Mouse (Mus musculus): Measurements from ENCODE around the gene Cdca3.
A peak's percentile ranks its signal among the peaks of the same experiment; 100 is the strongest.
"Not testable (repeated sequence)": the region's sequence is repeated elsewhere in the genome, so short reads cannot be mapped to it uniquely, and the experiment has no call there.

Cdca3 gene

DNA sequence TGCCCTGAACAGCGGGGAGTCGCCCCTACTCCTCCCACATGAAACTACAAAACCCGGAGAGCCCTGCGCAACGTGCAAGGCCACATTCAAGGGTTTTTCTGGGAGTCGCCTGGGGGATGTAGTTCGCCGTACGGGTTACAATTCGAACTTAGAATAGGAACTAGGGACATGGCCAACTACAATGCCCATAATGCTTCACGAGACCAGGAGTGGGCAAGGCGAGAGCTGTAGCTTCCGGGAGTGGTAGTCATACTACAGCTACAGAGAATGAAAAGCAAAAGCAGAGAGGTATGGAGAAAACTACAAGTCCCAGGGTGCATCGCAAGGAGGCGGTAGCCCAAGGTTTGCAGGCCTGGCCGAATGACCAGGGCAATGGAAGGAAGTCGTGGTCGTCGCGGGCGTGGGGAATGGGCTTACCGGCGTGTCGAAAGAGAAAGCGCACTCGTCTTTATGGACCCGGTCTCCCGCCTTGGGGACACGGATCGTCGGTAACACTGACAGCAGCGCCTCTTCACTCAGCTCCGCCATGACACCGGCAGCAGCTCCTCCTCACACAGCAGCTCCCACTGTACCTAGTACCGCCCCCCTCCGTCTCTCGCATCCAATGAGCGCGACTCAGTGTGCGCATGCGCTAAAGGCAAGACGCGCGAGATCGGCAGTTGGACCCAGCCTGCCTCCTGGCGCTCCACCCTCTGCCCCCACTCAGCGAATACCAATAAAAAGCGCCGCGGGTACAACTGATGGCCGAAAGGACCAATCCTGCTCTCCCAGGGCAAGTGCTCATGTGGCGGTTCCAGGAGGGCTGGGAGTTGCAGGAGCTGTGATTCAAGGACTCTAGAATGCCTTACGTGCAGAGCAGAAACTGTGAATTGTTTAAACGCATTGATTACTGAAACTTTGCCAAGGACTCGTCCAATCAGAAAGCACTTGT lies at the start of gene Cdca3, which contains the start of gene Usp5:
Gene Cdca3 (plus strand): TSS at position 680 of the 931 bp plus-strand sequence.
Gene Usp5 (minus strand): TSS at position 617 of the 931 bp plus-strand sequence.
- DNase-seq: peak; percentile 99

DNA sequence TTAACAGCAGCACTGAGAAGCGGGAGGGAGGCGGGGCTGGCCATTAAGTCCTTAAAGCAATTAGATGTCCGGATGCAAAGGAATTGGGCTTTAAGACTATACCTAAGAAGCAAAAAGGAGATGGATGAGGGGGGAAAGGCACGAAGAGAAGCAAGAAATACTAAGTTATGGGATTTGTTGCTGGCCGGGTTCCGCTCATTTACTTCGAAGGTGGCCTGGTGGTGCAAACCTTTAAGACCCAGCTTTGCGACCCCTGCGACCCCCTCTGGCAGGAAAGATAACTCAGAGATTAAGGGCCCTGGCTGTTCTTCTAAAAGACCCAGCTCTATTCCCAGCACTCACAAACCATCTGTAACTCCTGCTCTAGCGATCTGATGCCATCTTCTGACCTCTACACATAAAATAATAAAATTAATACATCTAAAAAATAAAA lies 49.3 kb upstream of the Cdca3 start:
- DNase-seq: peak; percentile 60

DNA sequence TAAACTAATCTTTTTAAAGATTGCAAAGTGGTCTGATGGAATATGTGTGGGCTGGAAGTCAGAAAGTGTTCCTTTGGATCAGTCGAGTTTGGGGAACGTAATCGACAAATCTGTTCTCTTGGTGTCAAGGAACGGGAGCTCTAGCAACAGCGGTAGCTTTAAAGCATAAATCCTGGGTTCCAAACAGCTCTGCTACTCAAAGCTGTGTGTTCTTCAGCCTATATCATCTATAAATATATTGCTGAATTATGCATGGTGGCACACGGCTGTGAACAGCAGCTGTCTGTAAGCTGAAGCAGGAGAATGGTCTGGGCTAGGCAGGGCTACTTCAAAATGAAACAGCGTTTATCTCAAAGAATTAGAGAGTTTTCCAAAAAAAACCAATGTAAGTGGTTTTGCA lies 48.4 kb upstream of the Cdca3 start:
- no peak for DNase-seq

DNA sequence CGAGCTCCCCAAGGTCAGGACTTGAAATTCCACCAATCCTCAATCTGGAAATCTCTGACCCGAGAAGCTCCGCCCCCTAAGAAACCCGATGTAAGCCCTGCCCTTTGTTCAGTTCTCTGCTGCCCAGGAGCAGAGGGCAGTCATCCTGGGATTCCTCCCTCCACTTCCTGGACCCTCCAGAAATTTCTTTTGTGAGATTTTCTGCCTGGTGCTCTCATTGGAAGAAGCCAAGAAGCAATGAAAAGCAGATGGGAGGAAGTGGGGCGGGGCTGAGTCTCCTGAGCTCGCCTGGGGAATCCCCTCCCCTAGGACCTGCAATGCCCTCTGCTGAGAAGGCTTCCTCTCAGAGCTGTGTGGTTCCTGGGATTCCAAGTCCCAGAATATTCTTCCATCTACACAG lies 46.9 kb upstream of the Cdca3 start:
- peak; percentile 68 for DNase-seq

DNA sequence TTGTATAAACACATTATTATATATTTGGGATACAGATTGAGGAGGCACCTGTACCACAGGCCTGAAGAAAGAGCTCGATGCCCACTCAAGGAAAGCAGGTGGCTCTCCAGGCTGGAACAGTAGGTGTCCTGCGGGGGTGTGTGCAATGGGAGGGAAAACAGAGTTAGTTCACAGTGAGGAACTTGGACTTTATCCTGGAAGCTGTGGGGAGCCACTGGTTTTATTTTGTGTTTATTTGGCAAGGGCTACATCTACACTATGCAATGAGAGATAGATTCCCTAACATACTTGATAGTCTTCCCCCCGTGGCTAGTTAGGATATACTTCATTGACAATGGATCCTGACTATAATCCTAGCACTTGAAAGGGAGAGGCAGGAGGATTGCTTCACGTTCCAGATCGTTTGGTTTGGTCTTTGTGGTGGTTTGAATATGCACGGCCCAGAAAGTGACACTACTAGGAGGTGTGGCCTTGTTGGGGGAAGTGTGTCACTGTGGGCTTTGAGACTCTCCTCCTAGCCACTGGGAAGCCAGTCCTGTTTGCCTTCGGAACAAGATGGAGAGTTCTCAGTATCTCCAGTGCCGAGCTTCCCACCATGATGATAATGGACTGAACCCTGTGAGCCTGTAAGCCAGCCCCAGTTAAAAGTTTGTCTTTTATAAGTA lies 42.5 kb upstream of the Cdca3 start:
- DNase-seq: no peak

DNA sequence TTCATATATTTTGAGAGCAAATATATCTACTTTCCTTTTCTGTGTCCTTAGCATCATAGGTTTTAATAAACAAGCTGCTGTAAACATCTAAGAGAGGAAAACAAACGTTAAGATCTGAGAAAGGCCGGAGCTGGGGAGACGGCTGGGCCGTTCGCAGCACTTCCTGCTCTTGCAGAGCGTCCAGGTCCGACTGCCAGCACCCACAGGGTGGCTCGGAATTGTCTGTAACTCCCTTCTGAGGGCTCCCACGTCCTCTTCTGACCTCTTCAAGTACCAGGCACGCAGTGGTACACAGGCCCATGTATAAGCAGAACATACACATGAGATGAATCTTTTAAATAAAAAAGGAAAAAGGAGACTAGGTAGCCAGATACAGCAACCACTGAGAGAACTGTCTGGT lies 41.6 kb upstream of the Cdca3 start:
- DNase-seq: no peak

DNA sequence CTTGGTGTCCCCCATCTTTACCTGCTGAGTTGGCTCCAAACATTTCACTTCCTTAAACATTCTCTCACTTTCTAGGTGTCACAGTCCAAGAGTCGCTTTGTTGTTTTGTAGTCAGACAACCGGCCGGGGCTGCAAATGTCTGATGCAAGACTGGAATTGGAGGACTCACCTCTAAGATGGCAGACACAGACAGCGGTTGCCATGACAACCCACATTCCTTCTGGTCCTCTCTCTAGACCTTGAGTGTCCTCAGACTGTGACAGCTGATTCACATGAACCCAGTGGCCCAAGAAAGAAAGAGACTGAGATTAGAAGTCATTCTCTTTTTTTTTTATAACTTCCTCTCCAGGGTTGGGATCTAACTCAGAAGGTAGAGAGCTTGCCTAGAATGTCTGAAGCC lies 39.8 kb upstream of the Cdca3 start:
- no peak for DNase-seq

DNA sequence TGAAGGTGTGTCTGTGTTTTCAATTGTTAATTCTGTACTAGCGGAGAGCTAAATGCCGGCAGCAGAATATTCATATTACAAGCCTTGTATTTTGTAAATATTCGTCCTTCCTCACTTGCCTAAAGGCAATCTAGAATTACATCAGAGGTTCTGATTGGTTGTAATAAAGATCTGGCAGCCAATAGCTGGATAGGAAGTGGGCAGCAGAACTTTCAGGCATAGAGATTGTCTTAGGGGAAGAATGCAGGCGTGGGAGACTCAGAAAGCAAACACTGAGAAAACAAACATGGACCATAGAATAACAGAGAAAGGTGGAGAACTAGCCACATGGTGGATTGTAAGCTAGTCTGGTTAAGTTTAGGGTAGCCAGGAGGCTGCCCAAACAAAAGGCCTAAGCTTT lies 39.2 kb upstream of the Cdca3 start:
- DNase-seq: no peak

DNA sequence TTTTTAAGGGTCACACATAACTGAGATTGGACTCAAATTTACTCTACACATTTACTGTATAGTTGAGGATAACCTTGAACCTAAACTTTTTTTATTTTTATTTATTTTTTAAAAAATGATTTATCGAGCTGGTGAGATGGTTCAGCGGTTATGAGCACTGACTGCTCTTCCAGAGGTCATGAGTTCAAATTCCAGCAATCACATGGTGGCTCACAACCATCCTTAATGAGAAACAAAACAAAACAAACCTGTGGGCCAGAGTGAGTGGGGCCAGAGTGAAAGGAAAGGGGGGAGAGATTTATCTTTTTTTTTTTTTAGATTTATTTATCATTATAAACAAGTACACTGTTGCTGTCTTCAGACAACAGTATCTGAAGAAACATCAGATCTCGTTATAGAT lies 37.4 kb upstream of the Cdca3 start:
- no peak for DNase-seq

DNA sequence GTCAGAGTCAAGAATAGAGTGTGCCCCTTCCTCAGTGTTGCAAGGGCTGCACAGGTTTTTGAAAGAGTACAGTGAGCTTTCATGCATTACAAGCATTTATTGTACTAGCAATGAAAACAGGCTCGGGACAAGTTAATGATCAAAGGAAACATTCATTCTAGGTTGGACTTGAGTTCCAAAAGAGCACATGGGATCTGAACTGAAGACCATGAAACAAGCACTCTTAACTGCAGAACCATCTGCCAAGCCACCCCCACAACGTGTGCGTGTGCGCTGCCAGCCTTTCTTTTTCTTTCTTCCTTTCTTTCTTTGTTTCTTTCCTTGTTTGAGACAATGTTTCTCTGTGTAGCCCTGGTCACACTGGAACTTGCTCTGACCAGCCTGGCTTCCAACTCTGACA lies 33.6 kb upstream of the Cdca3 start:
- DNase-seq: peak; percentile 24

DNA sequence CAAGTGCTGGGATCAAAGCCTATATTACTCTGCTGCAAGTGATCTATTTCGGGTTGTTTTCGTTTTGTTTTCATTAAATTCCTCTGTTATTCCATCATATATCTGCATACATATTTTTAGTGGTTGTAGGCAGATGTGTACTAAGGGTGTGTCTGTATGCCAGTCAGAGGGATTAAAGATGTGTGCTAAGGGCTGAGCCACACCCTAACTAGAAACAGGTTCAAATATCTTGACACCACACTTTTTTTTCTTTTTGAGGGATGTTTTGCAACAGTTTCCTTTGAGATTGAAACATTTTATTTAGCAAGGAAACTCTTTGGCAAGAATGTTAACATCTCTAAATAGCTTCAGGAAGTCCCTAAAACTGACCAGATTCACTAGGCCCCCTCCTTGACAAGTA lies 33.1 kb upstream of the Cdca3 start:
- DNase-seq: no peak

DNA sequence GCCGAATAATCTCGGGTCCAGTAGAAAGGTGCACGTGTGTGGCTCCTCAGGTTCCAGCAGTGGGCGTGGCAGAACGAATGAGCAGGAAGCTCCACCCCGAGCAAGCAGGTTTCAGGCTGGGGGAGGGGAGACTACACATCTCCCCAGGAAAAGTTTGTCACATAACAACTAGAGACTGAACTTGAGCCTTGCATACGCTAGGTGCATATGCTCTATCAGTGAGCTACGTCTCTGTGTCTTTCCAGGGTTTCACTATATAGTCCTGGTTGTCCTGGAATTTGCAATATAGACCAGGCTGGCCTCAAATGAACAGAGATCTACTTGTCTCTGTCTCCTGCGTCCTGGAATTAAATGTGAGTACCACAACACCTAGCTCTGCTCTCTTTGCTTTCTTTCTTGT lies 26.9 kb upstream of the Cdca3 start:
- not testable (repeated sequence) for DNase-seq

DNA sequence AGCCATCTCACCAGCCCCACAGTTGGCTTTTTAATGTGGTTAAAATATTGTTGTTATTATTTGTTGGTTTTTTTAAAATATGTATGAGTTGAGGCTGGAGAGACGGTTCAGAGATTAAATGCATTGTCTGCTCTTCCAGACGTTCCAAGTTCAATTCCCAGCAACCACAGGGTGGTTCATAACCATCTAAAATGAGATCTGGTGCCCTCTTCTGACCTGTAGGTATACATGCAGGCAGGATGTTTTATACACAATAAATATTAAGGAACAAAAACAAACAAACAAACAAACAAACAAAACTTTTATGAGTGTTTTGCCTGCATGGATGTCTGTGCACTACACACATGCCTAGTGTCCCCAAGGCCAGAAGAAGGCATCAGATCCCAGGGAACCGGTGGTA lies 26.3 kb upstream of the Cdca3 start:
- DNase-seq: no peak

DNA sequence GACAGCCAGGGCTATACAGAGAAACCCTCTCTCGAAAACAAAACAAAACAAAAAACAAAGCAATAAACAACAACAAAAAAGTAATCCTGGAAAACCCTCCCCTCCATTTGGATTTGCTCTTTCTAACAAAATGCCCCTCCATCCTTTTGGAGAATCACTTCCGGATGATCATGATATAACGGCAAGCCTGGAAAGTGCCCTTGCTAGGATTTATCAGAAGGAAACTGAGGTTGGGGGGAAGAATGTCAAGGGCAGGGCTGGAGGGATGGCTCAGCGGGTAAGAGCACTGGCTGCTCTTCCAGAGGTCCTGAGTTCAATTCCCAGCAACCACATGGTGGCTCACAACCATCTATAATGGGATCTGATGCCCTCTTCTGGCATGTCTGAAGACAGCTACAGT lies 25.7 kb upstream of the Cdca3 start:
- DNase-seq: not testable (repeated sequence)

DNA sequence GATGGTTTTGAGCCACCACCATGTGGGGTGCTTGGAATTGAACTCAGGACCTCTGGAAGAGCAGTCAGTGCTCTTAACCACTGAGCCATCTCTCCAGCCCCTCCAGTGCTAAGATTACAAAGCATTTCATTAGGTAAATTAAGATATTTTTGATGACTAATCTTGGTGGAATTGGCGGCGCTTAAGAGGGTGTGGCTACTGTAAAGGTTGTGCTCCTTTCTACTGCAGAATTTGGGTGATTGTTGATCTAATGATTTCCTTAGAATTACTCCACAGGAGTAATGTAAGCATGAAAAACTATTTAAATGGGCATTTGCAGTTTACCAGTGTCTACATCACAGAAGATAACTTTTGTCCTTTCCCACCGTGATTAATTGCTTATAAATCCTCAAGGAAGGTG lies 25.0 kb upstream of the Cdca3 start:
- DNase-seq: no peak

DNA sequence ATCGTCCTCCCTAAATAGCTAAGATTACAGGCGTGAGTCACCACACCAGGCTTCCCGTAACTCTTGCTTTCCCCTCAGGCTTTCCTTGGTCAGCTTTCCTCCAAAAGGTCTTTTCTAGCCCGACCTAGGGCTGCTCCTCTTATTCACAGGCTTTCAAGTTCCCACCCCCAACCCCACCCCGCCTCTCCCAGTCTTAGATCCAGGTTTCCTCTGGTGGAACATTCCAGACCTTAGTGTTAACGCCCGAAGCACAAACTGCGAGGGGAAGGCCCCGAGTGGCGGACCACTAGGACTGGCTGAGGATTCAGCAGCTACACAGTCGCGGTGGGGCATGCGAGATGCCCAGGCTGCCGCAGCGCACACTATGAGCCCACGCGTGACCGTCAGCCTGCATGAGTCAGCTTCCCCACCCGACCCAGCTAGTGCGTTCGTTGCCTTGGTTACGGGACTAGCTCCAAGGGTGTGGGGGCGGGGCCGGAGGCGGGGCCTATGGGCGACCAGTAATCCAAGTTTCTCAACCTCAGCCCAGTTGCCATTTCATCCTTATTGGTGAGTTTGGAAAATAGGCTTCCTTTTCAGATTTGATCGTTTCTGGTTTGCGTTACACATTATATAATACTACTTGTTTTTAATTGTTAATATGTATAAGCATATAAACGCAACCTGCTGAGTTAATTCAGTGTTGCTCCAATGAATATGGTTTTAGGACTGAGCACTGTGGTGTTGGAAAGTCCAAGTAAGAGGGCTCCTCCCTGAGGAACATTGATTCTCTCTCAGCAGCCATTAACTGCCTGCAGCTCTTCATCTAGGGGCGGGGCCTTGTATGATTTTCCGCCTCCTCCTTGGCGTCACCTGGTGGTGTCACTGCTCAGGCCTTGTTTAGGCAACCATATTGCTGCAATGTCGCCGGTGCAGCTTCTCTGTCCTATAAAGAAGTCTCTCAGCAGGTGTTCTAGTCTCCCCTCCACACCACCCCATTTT lies 23.7 kb upstream of the Cdca3 start:
- DNase-seq: peak; percentile 98

DNA sequence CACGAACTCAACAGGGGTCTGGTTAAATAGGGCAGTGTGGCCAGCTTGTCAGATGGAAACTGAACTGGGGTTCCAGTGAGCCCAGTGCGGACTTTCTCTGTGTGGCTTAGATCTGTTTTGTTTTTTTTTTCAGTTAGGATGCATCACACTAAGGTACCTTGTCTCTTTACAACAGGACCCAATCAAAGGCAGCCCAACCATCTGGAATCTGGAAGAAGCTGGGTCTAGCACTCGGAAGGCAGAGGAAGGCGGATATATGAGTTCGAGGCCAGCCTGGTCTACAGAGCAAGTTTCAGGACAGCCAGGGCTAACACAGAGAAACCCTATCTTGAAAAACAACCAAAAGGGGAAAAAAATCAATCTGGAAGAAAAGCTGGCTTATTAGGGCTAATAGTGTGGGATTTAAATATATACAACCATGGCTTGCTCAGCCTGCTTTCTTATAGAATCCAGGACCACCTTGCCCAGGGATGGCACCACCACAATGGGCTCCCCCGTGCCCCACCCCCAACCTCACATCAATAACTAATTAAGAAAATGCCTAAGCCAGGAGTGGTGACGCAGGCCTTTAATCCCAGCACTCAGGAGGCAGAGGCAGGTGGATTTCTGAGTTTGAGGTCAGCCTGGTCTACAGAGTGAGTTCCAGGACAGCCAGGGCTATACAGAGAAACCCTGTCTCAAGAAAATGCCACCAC lies 22.8 kb upstream of the Cdca3 start:
- DNase-seq: no peak

DNA sequence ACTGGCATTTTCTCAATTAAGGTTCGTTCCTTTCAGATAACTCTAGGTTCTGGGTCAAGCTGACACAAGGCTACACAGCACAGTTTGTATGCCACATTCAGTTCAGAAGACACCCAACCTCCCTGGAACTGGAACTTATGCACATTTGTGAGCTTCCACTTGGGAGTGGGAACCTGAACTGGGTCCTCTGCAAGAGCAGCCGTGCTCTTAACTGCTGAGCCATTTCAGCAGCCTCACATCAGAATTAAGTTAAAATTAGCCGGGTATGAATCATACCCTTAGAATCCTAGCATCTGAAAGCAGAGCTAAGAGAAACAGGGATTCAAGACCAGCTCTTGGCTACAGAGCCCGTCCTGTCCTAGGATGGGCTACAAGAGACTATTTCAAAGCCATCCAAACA lies 22.0 kb upstream of the Cdca3 start:
- DNase-seq: no peak

DNA sequence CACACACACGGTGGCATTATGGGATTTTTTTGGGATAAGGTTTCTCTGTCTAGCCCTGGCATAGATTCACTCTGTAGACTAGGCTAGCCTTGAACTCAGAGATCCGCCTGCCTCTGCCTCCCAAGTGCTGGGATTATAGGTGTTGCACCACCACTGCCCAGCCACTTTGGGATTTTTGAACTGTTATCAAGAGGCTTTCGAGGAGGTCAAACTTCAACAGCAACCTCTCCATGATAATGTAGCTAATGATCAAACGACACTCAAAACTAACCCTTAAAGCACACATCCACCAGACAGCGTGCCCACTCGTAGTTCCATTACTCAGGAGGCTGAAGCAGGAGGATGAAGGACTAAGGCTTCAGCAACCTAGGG lies 21.4 kb upstream of the Cdca3 start:
- no peak for DNase-seq

DNA sequence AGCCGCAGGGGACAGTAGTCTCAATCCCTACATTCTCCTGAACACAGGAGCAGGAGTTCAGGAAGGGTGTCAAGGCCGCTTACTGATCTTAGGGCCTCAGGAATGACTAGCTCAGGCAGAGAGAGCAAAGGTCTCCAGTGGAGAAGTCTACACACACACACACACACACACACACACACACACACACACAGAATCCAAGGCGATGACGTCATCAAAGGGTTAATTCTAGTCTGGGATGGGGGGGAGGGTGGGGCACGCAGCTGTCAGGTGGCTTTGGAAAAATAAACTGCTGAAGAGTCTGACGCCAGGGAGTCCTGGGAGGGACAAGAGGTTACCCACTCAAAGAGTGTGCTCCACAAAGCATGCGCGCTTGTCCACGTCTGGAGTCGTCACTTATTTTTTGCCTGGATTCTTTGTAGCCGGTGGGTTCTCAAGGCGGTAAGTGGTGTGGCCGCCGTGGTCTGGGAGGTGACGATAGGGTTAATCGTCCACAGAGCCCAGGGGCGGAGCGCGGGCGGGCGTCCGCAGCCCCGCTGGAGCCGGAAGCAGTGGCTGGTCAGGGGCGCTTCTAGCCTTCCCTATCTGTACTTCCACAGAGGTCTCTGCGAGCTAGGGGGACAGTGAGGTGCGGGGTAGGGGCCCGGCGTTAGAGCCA lies 20.9 kb upstream of the Cdca3 start, which contains the start of gene Spsb2:
Gene Spsb2 (plus strand): TSS at position 304 of the 655 bp plus-strand sequence.
- peak; percentile 90 for DNase-seq

DNA sequence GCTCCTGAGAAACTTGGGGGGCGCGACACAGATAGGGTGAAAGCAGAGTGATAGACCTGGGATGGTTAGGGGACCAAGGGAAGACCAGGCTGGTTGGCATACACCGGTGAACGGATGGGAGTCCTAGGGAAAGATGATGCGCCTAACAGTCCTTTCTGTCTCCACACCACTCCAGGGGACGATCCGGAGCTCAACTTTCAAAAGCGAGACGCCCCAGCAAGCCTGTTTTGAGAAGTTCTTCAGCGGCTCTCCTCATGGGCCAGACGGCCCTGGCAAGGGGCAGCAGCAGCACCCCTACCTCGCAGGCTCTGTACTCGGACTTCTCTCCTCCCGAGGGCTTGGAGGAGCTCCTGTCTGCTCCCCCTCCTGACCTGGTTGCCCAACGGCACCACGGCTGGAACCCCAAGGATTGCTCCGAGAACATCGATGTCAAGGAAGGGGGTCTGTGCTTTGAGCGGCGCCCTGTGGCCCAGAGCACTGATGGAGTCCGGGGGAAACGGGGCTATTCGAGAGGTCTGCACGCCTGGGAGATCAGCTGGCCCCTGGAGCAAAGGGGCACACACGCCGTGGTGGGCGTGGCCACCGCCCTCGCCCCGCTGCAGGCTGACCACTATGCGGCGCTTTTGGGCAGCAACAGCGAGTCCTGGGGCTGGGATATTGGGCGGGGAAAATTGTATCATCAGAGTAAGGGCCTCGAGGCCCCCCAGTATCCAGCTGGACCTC lies 20.1 kb upstream of the Cdca3 start:
- peak; percentile 92 for DNase-seq
